Mouse (Mus musculus) neural tube, embryonic 13.5 days (tissue): Measurements from ENCODE around the gene Lonp1. TPM values are rescaled to one million over a fixed set of nuclear protein-coding genes. Genes with fewer than 3 reads are reported as not detected.
A peak's percentile ranks its signal among the peaks of the same experiment; 100 is the strongest.
"Not testable (repeated sequence)": the region's sequence is repeated elsewhere in the genome, so short reads cannot be mapped to it uniquely, and the experiment has no call there.

Experiments
- ATAC-seq: fragments of 200-750 bp; cut with Nextera tagmentation; 2 replicates; pipeline ENCODE4 v1.8.0; 2017; ENCODE audit warnings: low read depth, mild to moderate bottlenecking, moderate TSS enrichment, moderate library complexity
- H3K27ac ChIP-seq: fragments of 300-500 bp; sonication (generic); replicated peaks from 2 replicates; pipeline ENCODE4 v1.5.1; 2015; ENCODE audit warnings: moderate library complexity, mild to moderate bottlenecking, inconsistent platforms
- H3K27me3 ChIP-seq: fragments of 300-500 bp; sonication (generic); 2 replicates; pipeline ENCODE4 v1.6.1; 2015; ENCODE audit warnings: mild to moderate bottlenecking, inconsistent platforms
- H3K36me3 ChIP-seq: fragments of 300-500 bp; sonication (generic); 2 replicates; pipeline ENCODE4 v1.6.1; 2015; ENCODE audit warnings: mild to moderate bottlenecking, inconsistent platforms
- H3K4me1 ChIP-seq: fragments of 300-500 bp; sonication (generic); replicated peaks from 2 replicates; pipeline ENCODE4 v1.6.1; 2015; ENCODE audit warnings: inconsistent platforms
- H3K4me2 ChIP-seq: fragments of 300-500 bp; sonication (generic); 2 replicates; pipeline ENCODE4 v1.6.1; 2015; ENCODE audit warnings: inconsistent platforms, mild to moderate bottlenecking, moderate library complexity
- H3K4me3 ChIP-seq: fragments of 300-500 bp; sonication (generic); 2 replicates; pipeline ENCODE4 v1.5.1; 2015; ENCODE audit warnings: mild to moderate bottlenecking, inconsistent platforms
- H3K9ac ChIP-seq: fragments of 300-500 bp; sonication (generic); 2 replicates; pipeline ENCODE4 v1.6.1; 2015; ENCODE audit warnings: moderate library complexity, mild to moderate bottlenecking, inconsistent platforms
- H3K9me3 ChIP-seq: fragments of 300-500 bp; sonication (generic); 2 replicates; pipeline ENCODE4 v1.6.1; 2016; ENCODE audit warnings: inconsistent platforms
- WGBS: fragments of 180-500 bp; shearing (Covaris S2); methylation state at CpG from one replicate; pipeline ENCODE4 v1.1.7; 2015; 5-methylcytosine and 5-hydroxymethylcytosine counted together
- polyA plus RNA-seq: library from polyadenylated mRNA; unstranded; fragments of >200 nt; fragmentation: Nextera tagmentation; extraction: Ambion mirVana; gene quantifications from 2 replicates; pipeline ENCODE4 v1.2.1, GENCODE M21; 2015

Gene Lonp1
- polyA plus RNA-seq, 1 experiment from 2014 or later, result 40.4 TPM

DNA sequence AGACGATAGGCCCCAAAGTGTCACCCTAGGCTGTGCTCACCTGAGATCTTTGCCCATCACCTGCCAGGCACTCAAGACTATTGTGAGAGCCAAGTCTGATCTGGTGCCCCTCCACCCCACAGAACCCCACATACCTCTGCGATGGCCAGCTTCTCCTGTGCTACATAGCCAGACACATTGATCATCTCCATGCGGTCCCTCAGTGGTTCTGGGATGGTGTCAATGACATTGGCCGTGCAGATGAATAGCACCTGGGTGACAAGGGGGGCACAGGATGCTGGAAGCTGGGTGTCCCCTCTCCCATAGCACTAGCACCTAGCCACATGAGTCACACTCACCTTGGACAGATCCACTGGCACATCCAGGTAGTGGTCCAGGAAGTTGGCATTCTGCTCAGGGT is 10.9 kb downstream of the Lonp1 start:
- ATAC-seq, result no peak
- WGBS, result 93% methylated on average over 4 of the region's 4 CpGs
- peaks cover 22% of the 10 kb centered on the region for H3K4me1 ChIP-seq
- H3K36me3 ChIP-seq, result peaks cover 66% of the 10 kb centered on the region
- H3K9ac ChIP-seq, result no peak overlapping the region
- no peaks in the 10 kb centered on the region for H3K27me3 ChIP-seq
- H3K4me2 ChIP-seq, result no peak overlapping the region
- H3K4me3 ChIP-seq, result no peak overlapping the region
- no peaks in the 10 kb centered on the region for H3K9me3 ChIP-seq
- no peak overlapping the region for H3K27ac ChIP-seq

GRCm38 (mm10) chr17:56615136-56615784 is 11.4 kb downstream of the Lonp1 start:
- no peaks in the 10 kb centered on the region for H3K27me3 ChIP-seq
- peak overlapping the region; percentile 90 for H3K4me2 ChIP-seq
- peak overlapping the region; percentile 90; the same call in 1 of the 2 replicates for H3K9ac ChIP-seq
- ATAC-seq, result no peak
- H3K4me3 ChIP-seq, result peak overlapping the region; percentile 70
- peaks cover 61% of the 10 kb centered on the region for H3K36me3 ChIP-seq
- peaks cover 27% of the 10 kb centered on the region for H3K4me1 ChIP-seq
- H3K27ac ChIP-seq, result no peak overlapping the region
- WGBS, result 86% methylated on average over 11 of the region's 11 CpGs
- H3K9me3 ChIP-seq, result no peaks in the 10 kb centered on the region

DNA sequence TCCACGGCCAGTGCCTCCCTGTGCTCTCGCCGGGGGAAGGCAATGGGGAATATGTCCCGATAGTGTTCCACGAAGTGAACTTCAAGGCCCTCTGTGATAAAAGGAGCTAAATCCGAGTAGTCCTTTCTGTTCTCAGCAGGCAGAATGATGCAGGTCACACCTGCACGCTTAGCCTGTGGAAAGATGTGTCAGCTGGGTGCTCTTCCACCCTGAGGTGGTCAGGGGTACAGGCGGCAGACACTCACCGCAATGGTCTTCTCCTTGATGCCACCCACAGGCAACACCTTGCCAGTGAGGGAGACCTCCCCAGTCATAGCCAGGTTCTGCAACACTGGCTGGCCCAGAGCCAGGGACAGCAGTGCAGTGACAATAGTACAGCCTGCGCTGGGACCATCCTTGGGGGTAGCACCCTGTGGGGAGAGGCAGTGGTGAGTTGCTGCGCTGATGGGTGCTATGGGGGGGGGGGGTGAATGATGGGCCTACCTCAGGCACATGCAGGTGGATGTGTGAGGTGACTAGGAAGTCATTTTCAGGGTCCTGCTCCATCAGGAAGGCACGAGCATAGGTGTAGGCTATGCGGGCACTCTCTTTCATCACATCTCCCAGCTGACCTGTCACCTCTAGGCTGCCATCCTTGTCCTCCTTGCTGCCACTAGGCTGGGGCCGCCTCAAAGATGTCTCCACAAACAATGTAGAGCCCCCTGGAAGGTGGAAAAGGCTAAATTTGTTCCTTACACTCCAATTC is 12.1 kb downstream of the Lonp1 start:
- H3K9ac ChIP-seq, result peak overlapping the region; percentile 90
- no peaks in the 10 kb centered on the region for H3K27me3 ChIP-seq
- 33% methylated on average over 14 of the region's 14 CpGs for WGBS
- H3K4me2 ChIP-seq, result peak overlapping the region; percentile 90
- H3K36me3 ChIP-seq, result peaks cover 54% of the 10 kb centered on the region
- H3K4me1 ChIP-seq, result peaks cover 30% of the 10 kb centered on the region
- no peaks in the 10 kb centered on the region for H3K9me3 ChIP-seq
- peak overlapping the region; percentile 70 for H3K4me3 ChIP-seq
- no peak for ATAC-seq
- no peak overlapping the region for H3K27ac ChIP-seq

GRCm38 (mm10) chr17:56613893-56614292 is 12.8 kb downstream of the Lonp1 start:
- under 1% methylated on average over 26 of the region's 26 CpGs for WGBS
- peak overlapping the region; percentile 70 for H3K4me3 ChIP-seq
- peak overlapping the region; percentile 90 for H3K4me2 ChIP-seq
- not testable (repeated sequence) for H3K9me3 ChIP-seq, H3K27me3 ChIP-seq, ATAC-seq
- peaks cover 34% of the 10 kb centered on the region for H3K4me1 ChIP-seq
- H3K27ac ChIP-seq, result peak overlapping the region; percentile 91
- peaks cover 47% of the 10 kb centered on the region for H3K36me3 ChIP-seq
- peak overlapping the region; percentile 90 for H3K9ac ChIP-seq

GRCm38 (mm10) chr17:56613236-56613844 is 13.3 kb downstream of the Lonp1 start, which contains the start of gene Rpl36:
TSS of gene Rpl36 (plus strand) at chr17:56613416.
- Histone ChIP-seq H3K9ac (peak within 1 kb of the TSS; percentile 90), H3K36me3 (peaks cover 41% of the 10 kb centered on the region), H3K4me3 (peak within 1 kb of the TSS; percentile 70), H3K4me1 (peaks cover 39% of the 10 kb centered on the region), H3K9me3 (no peaks in the 10 kb centered on the region), H3K4me2 (peak within 1 kb of the TSS; percentile 90), H3K27ac (peak within 1 kb of the TSS; percentile 91), H3K27me3 (no peaks in the 10 kb centered on the region)
- ATAC-seq, result peak; percentile 51
- whole genome bisulfite sequencing, result under 1% methylated on average over 52 of the region's 52 CpGs

GRCm38 (mm10) chr17:56612565-56612939 is 14.1 kb downstream of the Lonp1 start:
- not testable (repeated sequence) for H3K4me3 ChIP-seq, H3K4me2 ChIP-seq, H3K27ac ChIP-seq, H3K9me3 ChIP-seq, H3K9ac ChIP-seq, ATAC-seq, H3K27me3 ChIP-seq
- peaks cover 36% of the 10 kb centered on the region for H3K36me3 ChIP-seq
- WGBS, result 78% methylated on average over 10 of the region's 10 CpGs
- H3K4me1 ChIP-seq, result peaks cover 47% of the 10 kb centered on the region

DNA sequence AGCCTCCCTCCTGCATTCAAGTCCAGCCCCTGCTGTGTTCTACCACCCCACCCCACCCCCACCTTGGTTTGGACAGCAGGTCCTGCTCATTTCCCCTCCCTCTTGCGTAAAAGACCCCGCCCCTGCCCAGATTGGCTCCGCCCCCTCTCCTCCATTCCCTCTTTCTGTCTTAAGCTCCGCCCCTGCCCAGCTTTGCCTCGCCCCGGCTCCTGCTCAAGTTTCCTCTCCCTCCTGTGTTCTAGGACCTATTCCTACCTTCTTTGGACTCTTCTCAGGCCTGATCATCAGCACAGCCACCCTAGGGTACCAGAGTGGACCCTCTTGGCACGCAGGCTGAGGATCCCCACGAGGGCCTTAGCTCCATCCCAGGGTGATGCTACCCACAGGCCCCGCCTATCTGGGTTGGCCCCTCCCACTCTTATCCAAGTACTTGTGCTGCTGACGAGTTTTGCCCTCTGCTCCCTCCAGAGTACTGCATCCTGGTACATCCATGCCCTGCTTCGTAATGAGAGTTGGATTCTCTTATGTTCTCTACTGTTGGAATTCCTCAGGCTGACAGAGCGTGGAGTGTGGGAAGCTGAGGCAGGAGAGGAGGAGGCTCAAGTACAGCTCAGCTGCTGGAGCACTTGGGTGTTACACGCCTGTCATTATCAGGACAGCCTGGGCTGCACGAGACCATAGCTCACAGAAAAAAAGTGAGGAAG is 14.7 kb downstream of the Lonp1 start:
- Histone ChIP-seq H3K4me3 (no peak overlapping the region), H3K27ac (no peak overlapping the region), H3K9me3 (no peaks in the 10 kb centered on the region), H3K4me2 (no peak overlapping the region), H3K4me1 (peaks cover 50% of the 10 kb centered on the region), H3K36me3 (peaks cover 37% of the 10 kb centered on the region), H3K27me3 (no peaks in the 10 kb centered on the region), H3K9ac (no peak overlapping the region)
- 12% methylated on average over 14 of the region's 14 CpGs for WGBS
- ATAC-seq, result no peak

GRCm38 (mm10) chr17:56611323-56611722 is 15.4 kb downstream of the Lonp1 start:
- ATAC-seq, result no peak
- no peak overlapping the region for H3K27ac ChIP-seq
- H3K9me3 ChIP-seq, result no peaks in the 10 kb centered on the region
- no peak overlapping the region for H3K4me3 ChIP-seq
- H3K9ac ChIP-seq, result no peak overlapping the region
- no peaks in the 10 kb centered on the region for H3K27me3 ChIP-seq
- no peak overlapping the region for H3K4me2 ChIP-seq
- H3K4me1 ChIP-seq, result peaks cover 50% of the 10 kb centered on the region
- WGBS, result 67% methylated on average over 2 of the region's 2 CpGs
- peaks cover 37% of the 10 kb centered on the region for H3K36me3 ChIP-seq

- H3K9me3 ChIP-seq, result no peaks in the 10 kb centered on the region
- H3K4me2 ChIP-seq, result peak within 1 kb of the TSS; percentile 64
- peak within 1 kb of the TSS; percentile 76 for H3K9ac ChIP-seq
- peak within 1 kb of the TSS; percentile 53 for H3K4me3 ChIP-seq
- peak within 1 kb of the TSS; percentile 78 for H3K27ac ChIP-seq
- no peaks in the 10 kb centered on the region for H3K27me3 ChIP-seq
- H3K36me3 ChIP-seq, result peaks cover 37% of the 10 kb centered on the region
- under 1% methylated on average over 44 of the region's 44 CpGs for WGBS
- ATAC-seq, result peak; percentile 90
- peaks cover 40% of the 10 kb centered on the region for H3K4me1 ChIP-seq
Measured at GRCm38 (mm10) chr17:56609452-56610171, 17.1 kb downstream of the Lonp1 start, which contains the start of gene 2410015M20Rik. TSS of gene 2410015M20Rik (minus strand) at chr17:56609771.

DNA sequence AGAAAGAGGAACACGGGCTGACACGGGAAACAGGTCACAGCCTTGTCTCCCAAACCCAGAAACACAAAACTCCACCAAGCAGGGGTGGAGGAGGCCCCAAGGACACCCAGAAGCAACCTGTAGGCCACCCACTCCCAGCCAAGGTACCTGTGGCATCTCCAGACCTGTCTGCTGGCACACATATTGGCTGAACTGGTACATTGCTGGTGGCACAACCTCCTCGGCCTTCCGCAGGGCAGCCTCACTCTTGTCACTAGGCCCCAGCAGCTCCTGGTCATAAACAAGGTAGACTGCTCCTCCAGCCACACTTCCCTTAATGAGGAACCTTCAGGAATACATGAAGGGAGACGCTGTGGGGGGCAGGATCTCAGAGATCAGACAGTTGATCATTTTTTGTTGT is 18.0 kb downstream of the Lonp1 start:
- no peaks in the 10 kb centered on the region for H3K9me3 ChIP-seq
- H3K4me2 ChIP-seq, result peak overlapping the region; percentile 64
- peaks cover 41% of the 10 kb centered on the region for H3K36me3 ChIP-seq
- peak overlapping the region; percentile 78 for H3K27ac ChIP-seq
- no peak for ATAC-seq
- H3K9ac ChIP-seq, result peak overlapping the region; percentile 71
- 65% methylated on average over 5 of the region's 5 CpGs for WGBS
- no peaks in the 10 kb centered on the region for H3K27me3 ChIP-seq
- H3K4me3 ChIP-seq, result peak overlapping the region; percentile 53
- peaks cover 34% of the 10 kb centered on the region for H3K4me1 ChIP-seq

DNA sequence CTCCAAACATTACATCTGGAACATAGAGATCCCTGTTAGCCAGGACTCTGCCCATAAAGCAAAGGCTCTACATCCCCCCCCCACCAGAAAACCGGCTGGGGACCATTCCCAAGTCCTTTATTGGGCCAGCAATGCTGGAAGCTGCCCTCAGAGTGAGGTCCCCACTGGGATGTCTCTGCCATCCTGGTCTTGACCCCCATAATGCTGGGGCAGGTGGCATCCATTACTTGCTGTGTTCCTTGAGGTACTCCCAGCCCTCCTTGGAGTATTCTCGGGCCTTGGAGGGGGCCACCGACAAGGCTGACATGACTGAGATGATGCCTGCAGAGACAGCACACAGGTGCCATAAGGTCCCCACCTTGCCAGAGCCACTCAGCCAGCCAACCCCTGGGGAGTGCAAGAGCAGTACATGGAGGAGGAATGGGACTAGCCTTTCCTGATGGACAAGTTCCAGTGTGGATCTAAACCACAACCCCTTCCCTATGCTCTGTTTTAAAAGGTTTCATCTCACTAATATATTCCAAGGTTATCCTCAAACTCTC is 19.1 kb downstream of the Lonp1 start:
- 69% methylated on average over 3 of the region's 3 CpGs for WGBS
- H3K27ac ChIP-seq, result no peak overlapping the region
- no peak overlapping the region for H3K4me2 ChIP-seq
- no peak for ATAC-seq
- H3K4me1 ChIP-seq, result peaks cover 34% of the 10 kb centered on the region
- no peak overlapping the region for H3K9ac ChIP-seq
- H3K27me3 ChIP-seq, result no peaks in the 10 kb centered on the region
- peaks cover 52% of the 10 kb centered on the region for H3K36me3 ChIP-seq
- 0 out of 2 replicates have a peak overlapping the region, but pooled peaks have one; percentile 53 for H3K4me3 ChIP-seq
- H3K9me3 ChIP-seq, result no peaks in the 10 kb centered on the region
